Mouse (Mus musculus) urinary bladder, postnatal 4 days (tissue): Measurements from ENCODE around the gene Sept3.

Source experiments
- DNase-seq, 2 experiments: peaks; one replicate each; pipeline ENCODE4 v3.0.0; 2021 to 2022; ENCODE audit warnings: low spot score in 2 of 2

The Sept3 gene

GRCm38 (mm10) chr15:82339634-82340254 is 65.1 kb downstream of the Sept3 start:
- no peak for DNase-seq

- no peak for DNase-seq
Observed at GRCm38 (mm10) chr15:82340414-82341035, 65.8 kb downstream of the Sept3 start.

- DNase-seq, result peak; percentile 76 to 77
Observed at GRCm38 (mm10) chr15:82341036-82341501, 66.4 kb downstream of the Sept3 start.

- DNase-seq, result no peak
Observed at GRCm38 (mm10) chr15:82341675-82342542, 67.2 kb downstream of the Sept3 start.

GRCm38 (mm10) chr15:82342543-82342935 is 67.8 kb downstream of the Sept3 start:
- no peak for DNase-seq

- DNase-seq, result no peak
Observed at GRCm38 (mm10) chr15:82343368-82344287, 68.9 kb downstream of the Sept3 start.
